Mouse (Mus musculus) lung, postnatal 0 days (tissue): ENCODE results near the gene Dusp1.

ENCODE experiments used
- CTCF ChIP-seq: IDR thresholded peaks from 2 replicates; pipeline ENCODE4 v1.5.1; 2016; ENCODE audit warnings: antibody characterized with exemption, mild to moderate bottlenecking
- EP300 ChIP-seq: IDR thresholded peaks from 2 replicates; pipeline ENCODE4 v1.6.1; 2016; ENCODE audit warnings: antibody characterized with exemption, mild to moderate bottlenecking, control low read depth

GRCm38 (mm10) chr17:26553033-26553432 is 8.9 kb downstream of the Dusp1 start:
- TF ChIP-seq CTCF (no peak), EP300 (no peak)
